Mouse (Mus musculus): ENCODE measurements around the gene Apela.

Gene Apela

DNA sequence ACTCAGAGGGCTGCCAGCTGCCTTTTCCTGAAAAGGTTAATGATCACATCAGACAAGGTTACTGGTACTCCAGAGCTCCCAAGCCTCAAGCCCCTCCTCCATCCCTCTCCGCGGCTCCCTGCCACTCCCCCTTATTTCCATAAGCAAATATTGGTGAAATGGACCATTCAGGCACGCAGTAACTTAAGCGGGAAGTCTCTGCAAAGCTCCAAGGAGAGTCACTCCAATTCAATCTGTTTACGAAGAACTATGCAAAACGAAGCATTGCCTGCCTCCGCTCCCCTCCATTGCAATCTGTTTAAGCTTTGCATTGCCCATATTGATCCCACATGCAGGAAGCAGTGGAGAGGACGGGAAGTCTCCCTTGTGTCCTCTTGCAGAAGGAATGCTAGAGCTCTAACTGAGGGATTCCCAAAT is at the start of gene Apela:
TSS of gene Apela (minus strand) at position 220 of the 417 bp plus-strand sequence.
- peak; percentile 43 to 61 for DNase-seq

DNA sequence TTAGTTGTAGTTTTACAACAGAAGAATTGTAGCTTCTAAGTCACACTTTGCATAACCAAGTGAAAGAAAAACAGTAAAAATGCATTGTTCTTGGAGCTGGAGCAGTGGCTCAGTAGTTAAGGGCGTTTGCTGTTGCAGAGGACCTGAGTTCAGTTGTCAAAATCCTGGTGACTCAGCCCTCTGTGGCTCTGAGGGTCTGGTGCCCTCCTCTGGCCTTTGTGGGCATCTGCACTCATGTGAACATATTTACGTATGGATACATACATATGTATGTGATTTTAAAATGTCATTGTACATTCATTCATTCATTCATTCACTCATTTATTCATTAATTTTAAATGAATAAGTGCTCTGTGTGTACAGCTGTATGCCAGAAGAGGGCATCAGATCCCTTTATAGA is 48.5 kb upstream of the Apela start:
- DNase-seq: no peak

DNA sequence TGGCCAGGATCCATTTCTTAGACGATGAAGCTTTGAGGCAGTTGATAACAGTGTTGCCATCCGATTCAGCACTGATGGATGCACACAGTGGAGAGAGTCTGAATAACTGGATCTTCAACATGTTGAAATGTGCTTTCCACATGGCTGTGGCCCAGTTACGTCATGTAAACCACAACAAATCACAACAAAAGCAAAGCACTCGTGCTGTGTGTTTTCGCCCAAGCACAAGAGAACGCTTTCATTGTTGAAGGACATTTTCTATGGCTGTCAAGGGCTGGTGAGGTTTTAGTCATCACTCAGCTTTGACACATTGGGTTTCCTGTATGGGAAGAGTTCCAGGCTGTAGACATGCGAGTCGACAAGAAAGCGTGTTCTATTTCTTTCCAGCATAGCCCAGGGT is 43.6 kb upstream of the Apela start:
- no peak for DNase-seq

DNA sequence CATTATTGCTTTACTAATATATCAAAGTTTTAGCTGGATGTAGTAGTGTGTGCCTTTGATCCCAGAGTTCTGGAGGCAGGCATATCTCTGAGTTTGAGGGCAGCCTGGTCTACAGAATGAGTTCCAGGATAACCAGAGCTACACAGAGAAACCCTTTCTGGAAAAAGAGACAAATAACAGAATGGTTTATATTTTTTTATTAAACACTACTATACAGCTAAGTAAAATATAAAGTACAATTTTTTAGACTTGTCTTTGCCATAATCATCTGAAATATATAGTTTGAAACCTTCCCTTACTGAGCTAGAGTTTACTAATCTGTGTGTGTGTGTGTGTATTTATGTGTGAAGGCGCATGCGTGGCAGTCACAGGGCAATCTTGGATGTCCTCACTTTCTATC is 37.6 kb upstream of the Apela start, which contains the start of gene Gm10663:
TSS of gene Gm10663 (plus strand) at position 301 of the 400 bp plus-strand sequence.
- DNase-seq: no peak

DNA sequence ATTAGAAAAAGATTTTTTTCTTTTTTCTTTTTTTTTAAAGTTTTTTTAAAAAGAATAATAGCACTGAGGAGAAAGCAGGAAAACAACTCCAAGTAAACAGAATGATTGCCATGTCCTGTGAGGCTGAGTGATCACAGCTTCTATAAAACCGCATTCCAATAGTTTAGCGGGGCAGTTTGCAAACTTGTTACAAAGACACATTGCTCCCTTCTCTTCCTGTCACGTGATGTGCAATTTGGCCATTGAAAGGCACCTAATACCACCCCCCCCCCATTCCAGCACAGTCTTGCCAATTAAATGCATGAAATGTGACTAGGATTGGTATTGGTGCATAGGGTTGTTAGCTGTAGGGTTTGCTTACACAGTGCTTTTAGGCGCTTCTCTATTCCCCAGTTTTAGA is 33.9 kb upstream of the Apela start:
- no peak for DNase-seq

DNA sequence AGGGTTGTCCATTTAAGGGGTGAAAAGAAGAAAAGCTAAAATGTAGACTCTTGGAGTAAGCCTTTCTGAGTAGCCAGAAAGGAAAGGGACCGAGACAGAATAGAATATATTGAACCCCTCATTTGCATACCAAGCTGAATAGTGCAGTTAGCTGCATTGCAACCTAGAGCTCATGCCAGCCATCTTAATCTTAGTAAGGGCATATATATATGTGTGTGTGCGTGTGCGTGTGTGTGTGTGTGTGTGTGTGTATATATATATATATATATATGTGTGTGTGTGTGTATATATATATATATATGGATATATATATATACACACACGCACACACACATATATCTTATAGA is 31.3 kb upstream of the Apela start:
- DNase-seq: no peak

DNA sequence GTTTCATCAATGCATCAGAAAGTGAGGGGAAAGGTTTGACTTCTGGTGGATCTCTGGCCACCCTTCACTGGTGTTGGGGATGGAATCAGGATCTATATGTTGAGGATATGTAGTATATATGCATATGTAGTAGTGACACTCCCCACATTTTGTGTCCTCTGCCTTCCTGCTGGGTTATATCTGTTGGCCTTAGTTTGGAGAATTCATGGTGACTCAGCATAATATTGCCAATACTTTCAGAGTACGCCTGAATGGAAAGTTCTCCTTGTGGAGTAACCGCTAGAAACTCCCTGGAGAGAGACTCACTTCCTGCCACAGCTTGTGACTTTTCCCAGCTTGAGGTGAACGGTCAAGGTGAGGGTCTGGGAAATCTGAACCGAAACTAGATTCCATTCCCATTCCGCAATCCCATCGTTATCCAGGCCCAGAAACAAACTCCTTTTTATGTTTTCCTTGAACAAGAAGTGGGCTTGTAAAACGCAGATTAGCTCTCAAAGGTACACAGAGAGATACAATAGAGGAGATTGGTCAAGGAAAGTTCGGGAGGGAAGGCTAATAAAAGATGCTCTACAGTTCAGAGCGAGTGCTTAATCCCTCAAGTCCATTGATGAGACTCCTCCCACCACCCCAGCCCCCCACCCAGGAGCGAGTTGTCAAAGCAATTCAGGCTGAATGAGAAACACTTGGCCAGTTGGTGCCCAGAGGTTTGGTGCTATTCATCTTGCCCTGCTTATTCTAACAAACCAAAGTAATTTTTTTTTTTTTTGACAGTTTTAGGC is 30.7 kb upstream of the Apela start:
- DNase-seq: peak in 1 of 2 experiments; percentile 3

DNA sequence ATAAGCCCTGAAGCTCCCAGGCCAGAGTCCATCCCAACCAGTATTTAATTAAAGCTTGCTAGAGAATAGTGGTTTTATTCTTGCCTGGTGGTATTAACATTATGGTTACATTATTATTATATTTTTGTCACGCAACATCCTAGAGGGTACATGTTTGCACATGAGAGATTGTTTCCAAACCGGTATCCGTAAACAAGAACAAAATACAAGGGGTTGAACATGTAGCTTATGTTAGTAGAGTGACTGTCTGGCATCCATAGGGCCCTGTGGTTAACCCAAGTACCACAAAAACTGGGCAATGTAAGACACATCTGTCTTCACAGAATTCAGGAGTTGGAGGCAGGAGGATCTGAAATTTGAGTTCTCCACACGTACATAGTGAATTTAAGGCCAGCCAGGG is 29.9 kb upstream of the Apela start:
- no peak for DNase-seq

DNA sequence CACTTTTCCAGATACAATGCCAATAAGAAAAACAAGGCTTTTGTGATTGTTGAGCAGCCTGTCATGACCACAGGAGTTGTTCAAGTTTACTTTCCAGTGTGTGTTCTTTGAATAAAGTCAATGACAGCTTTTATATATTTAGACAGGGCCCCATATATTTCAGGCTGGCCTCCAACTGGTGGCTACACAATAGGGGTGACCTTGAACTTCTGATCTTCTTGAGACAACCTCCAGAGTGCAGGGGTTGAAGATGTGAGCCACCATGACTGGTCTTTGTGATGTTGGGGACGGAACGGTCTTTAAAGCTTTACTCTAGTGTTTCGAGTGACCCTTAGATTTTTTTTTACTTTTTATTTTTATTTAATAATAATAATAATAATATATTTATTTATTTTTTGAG is 28.5 kb upstream of the Apela start:
- no peak for DNase-seq

DNA sequence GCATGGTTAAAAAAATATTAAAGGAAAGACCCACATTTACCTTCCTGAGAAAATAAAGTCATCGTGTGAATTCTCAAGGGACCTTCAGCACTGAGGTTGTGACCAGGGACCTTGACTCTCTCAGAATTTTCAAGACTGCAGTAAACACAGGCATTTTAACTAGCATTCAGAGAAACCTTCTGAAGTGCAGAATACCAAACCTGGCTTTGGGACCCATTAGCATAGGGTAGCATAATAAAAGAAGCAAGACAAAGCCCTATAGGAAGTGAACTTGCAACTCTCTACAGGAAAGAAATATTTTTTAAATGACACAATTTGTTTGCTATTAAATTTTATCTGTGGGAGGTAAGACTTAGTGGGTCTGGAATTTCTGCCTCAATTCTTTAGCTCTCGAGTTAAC is 26.9 kb upstream of the Apela start:
- no peak for DNase-seq

DNA sequence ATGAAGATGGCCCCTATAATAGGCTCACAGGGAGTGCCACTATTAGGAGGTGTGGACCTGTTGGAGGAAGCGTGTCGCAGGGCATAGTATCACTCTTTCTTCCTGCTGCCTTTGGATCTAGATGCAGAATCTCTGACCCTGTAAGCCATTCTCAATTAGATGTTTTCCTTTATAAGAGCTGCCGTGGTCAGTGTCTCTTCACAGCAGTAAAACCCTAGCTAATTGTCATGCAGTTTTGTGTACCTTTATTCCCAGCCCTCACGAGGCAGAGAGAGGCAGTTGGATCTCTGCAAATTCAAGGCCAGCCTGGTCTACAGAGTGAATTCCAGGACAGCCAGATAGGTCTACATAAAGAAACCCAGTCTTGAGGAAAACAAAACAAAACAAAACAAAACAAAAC is 25.1 kb upstream of the Apela start:
- no peak for DNase-seq

DNA sequence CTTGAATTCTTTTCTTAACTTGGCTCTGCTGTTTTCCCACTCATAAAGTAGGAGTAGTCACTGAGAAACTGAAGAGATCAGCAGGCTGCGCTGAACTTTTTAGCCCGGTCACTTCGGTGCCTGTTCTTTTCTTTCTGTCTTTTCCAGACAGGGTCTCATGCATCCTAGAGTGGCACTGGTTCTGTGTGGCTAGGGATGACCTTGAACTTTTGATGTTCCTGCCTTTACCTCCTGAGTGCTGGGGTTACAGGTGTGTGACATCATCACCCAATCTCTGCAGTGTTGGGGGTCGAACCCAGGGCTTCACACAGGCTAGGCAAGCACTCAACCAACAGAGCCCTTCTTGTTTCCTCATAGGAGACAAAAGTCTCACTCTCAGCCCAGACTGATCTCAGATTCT is 19.6 kb upstream of the Apela start:
- DNase-seq: no peak

DNA sequence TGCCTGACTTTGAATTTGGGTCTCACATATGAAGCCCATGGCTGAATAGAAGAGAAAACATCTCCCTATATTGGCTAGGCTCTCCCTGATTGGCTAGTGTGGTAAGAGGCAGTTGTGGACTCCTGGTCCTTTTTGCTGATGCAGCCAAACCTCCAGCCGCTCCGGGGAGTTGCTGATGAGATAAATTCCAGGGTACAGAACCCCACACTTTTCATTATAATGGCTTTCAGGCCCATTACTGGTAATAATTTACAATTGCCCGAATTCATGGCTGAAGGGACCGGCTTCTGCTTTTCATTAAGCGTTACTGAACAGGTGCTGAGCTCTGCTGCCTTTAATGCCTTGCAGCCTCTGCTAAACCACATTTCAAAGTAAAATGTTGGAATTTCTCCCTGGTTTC is 16.8 kb upstream of the Apela start:
- no peak for DNase-seq

DNA sequence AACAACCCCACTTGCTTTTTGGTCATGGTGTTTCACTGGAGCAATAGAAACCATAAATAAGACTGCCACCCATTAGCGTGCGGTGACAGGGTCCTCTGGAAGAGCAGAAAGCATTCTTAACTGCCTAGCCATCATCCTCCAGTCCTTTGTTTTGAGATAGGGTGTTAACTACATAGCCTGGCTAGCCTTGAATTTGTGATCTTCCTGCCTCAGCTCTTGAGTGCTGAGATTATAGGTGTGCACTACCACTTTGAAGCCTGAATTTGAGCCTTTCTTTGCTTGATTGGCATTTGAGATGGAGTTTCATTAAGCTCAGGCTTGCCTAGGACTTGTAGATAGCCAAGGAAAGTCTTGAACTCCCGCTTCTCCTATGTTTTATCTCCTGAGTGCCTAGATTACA is 16.4 kb upstream of the Apela start:
- no peak for DNase-seq

DNA sequence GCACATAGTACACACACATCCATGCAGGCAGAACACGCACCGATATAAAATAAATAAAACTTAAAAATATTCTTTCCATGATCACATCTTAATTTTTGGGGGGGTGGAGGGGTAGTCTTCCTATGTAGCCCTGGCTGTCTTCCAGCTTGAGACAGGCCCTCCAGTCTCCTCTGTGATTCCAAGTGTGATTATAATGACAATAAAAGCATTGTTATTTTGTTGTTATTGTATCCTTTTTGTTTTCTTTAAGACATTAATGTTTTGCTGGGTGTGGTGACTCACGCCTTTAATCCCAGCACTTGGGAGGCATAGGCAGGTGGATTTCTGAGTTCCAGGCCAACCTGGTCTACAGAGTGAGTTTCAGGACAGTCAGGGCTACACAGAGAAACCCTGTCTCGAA is 10.7 kb upstream of the Apela start:
- DNase-seq: no peak

DNA sequence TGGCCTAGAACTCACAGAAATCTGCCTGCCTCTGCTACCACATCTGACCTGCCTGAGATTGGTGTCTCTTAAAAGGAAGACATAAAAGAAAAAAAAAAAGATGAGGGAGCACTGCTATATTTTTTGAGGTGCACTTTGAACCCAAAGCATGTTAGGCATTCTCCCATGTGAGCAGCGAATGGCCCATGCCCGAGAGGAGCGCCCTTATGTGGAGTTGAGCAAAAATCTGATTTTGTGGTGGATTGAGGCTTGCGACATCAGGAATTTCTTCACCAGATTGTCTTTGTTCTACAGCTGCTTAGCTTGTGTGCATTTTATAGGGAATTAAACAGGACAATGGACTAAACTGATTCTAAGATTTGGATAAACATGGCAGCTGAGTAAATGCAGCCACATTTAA is 10.1 kb upstream of the Apela start:
- peak in 1 of 2 experiments; percentile 4 for DNase-seq

DNA sequence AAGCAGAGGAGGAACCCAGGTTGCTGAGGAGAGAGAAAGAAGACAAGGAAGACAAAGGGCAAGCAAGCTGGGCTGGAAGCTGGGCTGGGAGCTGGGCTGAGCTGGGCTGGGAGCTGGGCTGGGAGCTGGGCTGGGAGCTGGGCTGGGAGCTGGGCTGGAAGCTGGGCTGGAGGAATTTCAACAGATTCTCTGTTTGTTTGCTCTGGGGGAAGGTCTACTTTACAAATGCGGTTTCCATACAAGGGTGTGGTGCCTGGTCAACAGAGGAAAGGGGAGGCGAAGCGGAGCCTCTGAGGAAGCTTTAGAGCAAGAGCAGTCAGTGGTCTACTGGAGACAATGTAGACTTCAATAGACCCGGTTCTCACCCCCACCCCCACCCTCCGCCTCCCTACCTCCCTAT is 9.4 kb upstream of the Apela start:
- peak; percentile 3 to 5 for DNase-seq

DNA sequence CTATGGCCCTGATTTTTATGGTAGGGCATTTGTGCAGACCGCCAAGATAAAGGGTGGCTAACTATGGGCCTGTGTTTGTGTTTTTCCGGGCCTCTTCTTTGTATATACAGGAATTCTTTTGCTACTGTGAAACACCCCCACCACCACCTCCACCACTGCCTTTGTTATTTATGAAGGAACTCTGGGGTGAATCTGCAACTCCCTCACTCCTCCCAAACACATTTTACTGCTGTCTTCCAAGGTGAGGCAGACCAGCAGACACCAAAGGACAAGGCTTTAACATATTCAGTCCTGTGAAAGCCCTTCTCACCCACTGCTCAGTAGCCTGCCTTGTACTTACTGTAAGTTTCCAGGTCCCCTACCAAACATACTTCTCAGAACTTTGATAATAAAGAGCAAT is 3.0 kb downstream of the Apela start:
- no peak for DNase-seq

DNA sequence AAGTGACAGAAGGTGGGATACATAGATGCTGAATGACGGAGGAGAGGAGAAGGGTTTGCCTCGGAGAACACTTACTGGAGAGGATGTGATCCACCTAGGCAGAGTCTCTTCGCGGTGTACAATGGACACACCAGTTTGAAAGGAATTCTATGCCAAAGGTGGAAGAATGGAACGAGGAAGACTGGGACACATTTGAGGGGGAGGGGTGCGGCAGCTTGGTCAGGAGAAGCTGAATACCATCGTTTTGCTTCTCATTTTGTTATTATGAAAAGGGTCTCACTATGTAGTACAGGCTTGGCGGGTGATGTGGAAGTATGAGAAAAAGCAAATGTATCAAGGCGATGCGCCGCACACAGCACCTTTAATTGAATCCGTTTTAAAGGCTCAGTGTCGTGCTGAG is 4.1 kb downstream of the Apela start:
- no peak for DNase-seq

DNA sequence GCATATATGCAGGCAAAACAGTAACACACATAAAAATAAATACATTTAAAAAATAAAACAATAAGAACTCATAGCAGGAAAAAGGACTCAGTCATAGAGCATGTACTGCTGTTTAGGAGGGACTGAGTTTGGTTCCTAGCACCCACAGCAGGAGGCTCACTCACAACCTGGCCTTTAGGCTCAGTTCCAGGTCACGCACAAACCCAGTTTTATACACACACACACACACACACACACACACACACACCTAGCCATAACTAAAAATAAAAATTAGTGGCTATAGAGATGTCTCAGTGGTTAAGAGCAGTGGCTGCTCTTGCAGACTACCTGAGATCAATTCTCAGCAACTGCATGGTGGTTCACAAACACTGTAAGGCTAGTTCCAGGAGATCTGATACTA is 5.0 kb downstream of the Apela start:
- DNase-seq: no peak

DNA sequence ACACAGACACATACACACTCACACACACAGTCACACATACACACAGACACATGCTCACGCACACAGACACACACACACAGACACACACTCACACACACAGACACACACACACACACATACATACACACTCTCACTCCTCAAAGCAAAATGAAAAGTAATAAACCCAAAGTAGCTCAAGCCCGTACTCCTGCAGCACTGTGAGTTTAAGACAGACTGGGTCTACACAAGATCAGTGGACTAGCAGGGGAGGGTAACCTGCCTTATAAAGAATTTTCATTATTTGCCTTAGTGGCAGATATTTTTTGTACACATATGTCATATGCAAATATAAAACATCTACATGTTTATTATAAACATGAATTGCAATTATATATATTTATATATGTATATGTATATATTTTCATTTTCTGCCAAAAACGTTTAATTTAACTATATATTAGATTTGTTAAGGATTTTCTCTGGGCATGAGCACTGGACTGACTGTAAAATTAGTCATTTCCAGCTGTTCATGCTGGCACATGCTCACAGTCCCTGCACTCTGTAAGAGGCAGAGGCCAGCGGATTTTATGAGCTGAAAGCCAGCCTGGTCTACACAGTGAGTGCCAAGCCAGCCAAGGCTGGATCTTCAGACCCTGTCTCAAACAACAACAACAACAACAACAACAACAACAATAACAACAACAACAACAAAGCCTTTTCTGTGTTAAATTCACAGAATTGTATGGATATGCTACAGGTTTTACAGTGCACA is 6.2 kb downstream of the Apela start:
- DNase-seq: no peak

DNA sequence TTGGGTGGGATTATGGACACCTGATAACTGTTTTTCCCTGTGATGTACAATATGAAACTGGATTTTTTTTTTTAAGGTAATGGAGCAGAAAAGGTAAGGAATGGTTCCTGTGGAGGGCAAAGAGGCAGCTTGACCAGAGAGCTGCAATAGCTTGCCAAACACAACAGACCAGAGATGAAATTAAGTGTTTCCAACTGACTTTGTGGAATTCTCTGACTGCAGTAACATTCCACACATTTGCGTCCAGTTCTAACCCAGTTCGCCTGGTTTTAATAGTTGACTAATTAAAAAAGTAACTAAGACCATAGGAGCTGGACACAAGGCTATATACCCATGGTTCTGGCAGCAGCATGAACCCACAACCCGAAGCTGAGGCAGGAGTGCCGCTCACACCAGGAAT is 7.4 kb downstream of the Apela start:
- DNase-seq: no peak

DNA sequence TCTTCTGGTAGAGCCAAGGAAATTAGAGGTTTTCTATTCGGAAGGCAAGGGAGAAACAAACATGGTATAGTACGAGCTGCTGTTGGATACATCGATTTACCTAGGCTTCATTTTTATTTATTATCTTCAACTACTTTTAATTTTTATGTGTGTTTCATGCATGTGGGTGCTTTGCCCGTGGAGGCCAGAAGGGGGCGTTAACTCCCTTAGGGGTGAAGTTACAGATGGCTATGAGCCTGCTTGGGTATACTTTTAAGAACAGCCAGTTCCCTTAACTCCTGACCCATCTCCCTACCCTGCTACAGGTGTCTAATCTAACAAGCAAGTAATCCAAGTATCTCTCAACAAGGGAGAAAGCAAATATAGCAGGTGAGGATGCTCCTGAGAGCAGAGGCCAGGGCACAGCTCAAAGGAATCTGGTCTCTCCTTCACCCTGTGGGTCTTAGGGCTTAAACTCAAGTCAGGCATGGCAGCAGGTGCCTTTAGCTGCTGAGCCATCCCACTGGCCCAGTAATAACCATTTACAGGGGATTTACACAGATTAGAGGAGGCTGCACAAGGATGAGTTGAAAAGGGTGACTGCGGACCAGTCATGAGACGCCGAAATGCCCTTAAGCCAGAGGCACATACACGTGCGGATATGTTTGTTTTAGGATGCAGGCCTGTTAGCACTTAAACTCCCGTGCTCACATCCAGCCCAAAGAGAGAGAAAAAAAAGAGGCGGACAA is 8.0 kb downstream of the Apela start:
- no peak for DNase-seq

DNA sequence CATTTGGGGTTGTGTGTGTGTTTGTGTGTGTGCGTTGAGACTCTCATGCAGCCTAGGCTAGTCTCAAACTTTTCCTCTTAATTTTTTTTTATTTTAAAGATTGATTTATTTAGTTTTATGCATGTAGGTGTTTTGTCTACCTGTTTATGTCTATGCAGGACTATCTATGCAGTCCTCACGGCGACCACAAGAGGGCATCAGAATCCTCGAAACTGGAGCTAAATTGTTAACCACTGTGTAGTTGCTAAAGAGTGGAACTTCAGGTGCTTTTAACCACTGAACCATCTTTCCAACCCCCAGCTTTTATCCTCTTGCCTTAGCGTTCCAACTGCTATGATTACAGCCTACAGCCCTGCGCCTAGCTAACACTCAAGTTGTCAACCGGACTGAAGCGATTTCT is 14.7 kb downstream of the Apela start:
- peak; percentile 32 to 56 for DNase-seq
